Mouse (Mus musculus): ENCODE measurements around the gene Dao. TPM values are rescaled to one million over a fixed set of nuclear protein-coding genes. Genes with fewer than 3 reads are reported as not detected.
A peak's percentile ranks its signal among the peaks of the same experiment; 100 is the strongest.

Gene Dao
- polyA plus RNA-seq, 1 experiment, result 11.9 TPM

DNA sequence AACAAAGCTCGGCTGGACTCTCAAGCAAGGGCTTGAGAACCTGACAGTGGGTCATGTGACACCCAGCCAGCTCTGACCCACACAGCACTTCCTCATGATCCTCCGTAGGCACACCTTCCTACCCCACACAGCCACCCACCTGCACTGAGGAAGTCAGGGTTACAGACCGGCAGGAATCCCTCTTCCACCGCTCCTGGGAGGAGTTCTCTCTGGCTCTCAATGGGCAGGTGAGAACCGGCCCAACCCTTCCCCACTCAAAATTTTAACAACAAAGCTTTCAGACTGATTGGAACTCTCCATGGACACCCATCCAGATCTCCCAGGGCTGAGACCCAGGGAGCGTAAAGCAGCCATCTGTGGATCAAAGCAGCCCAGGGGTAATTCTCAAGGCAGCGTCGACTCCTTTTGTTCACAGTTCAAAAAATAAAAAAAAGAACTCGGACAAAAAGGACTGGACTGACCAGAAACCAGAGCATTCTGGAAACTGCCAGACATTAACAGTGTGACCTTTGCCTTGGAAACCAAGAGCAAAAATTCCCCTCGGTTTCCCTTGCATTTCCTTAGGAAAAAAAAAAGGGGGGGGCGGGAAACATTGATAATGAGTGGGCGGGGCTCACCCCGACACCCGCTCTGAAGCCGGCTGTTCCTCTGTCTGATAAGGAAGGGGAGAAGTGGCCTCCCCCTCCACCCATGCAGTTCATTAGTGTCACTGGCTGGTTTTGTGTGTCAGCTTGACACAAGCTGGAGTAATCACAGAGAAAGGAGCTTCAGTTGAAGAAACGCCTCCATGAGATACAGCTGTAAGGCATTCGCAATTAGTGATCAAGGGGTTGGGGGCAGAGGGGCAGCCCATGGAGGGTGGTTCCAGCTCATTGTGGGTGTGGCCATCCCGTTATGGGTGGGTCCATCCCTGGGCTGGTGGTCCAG lies 30.7 kb upstream of the Dao start:
- TF ChIP-seq CTCF (IDR thresholded peaks at IDR 0.05; ENCODE audit: extremely low read depth, insufficient read length, insufficient replicate concordance, low read depth, low read length), result no peak
- peak; percentile 22; the same call in 1 of the 2 replicates for TF ChIP-seq POLR2A (IDR thresholded peaks at IDR 0.05; ENCODE audit: low read depth, low read length)
- peak overlapping the region; percentile 44 for H3K4me3 ChIP-seq (ENCODE audit: low read depth, low read length)
- WGBS, result 17% methylated on average over 18 of the region's 18 CpGs

DNA sequence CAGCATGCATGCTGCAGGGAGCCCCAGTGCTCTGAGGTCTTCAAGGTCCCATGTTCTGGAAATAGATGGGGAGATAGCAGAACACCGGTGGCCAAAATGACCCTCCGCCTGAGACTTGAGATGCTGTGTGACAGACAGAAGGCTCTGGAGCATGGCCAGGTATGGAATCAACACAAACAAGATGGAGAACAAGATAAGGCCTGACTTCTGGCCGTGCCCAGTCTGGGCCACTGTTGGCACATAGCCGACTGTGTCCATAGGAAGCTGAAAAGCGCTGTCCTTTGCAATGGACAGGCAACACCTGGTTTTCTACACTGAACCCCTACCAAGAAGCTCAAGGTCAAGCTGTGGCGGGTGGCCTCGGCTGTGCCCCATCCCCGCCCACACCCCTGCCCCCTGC lies 29.7 kb upstream of the Dao start:
- H3K27ac ChIP-seq (ENCODE audit: insufficient read depth, low read depth, low read length), result no peak overlapping the region
- 70% methylated on average over 8 of the region's 8 CpGs for WGBS

More for the DNA sequence above, 30.7 kb upstream of the Dao start:
- Histone ChIP-seq H3K27me3 (ENCODE audit: control insufficient read depth, insufficient read depth, low read length) (no peaks in the 10 kb centered on the region), H3K4me1 (ENCODE audit: control insufficient read depth, insufficient read depth, insufficient read length, low read length) (peaks cover 26% of the 10 kb centered on the region), H3K36me3 (ENCODE audit: control insufficient read depth, insufficient read depth, low read length) (peaks cover 6% of the 10 kb centered on the region; the same call in 1 of the 2 replicates), H3K27ac (ENCODE audit: insufficient read depth, low read depth, low read length) (peak overlapping the region; percentile 94)

DNA sequence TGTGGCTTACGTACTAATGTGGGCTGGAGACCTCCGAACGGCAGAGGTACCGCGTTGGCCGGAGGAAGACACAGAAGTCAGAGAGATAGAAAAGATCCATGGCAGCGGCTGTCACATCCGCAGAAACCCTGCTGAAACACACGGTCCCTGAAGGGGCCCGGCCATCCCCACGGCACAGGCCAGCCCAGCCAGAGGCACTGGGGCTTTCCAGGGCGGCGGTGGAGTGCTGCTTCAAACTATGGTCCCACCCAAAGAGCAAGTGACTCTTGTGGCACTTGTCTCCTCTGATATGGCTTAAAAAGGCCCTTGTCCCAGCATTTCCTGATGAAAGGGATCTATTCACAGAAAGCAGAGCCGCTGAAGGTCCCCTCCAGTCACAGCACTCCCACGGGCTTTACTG lies 28.9 kb upstream of the Dao start:
- H3K4me1 ChIP-seq (ENCODE audit: control insufficient read depth, insufficient read depth, insufficient read length, low read length), result peaks cover 24% of the 10 kb centered on the region
- no peaks in the 10 kb centered on the region for H3K27me3 ChIP-seq (ENCODE audit: control insufficient read depth, insufficient read depth, low read length)
- H3K36me3 ChIP-seq (ENCODE audit: control insufficient read depth, insufficient read depth, low read length), result peaks cover 4% of the 10 kb centered on the region; the same call in 1 of the 2 replicates
- TF ChIP-seq CTCF (IDR thresholded peaks at IDR 0.05; ENCODE audit: extremely low read depth, insufficient read length, insufficient replicate concordance, low read depth, low read length) (no peak), POLR2A (IDR thresholded peaks at IDR 0.05; ENCODE audit: low read depth, low read length) (no peak)
- 88% methylated on average over 15 of the region's 15 CpGs for WGBS
- H3K27ac ChIP-seq (ENCODE audit: insufficient read depth, low read depth, low read length), result no peak overlapping the region; the same call in 1 of the 2 replicates
- no peak overlapping the region for H3K4me3 ChIP-seq (ENCODE audit: low read depth, low read length)

More for the DNA sequence above, 29.7 kb upstream of the Dao start:
- H3K27me3 ChIP-seq (ENCODE audit: control insufficient read depth, insufficient read depth, low read length), result no peaks in the 10 kb centered on the region
- no peak for TF ChIP-seq CTCF (IDR thresholded peaks at IDR 0.05; ENCODE audit: extremely low read depth, insufficient read length, insufficient replicate concordance, low read depth, low read length)
- H3K36me3 ChIP-seq (ENCODE audit: control insufficient read depth, insufficient read depth, low read length), result peaks cover 7% of the 10 kb centered on the region; the same call in 1 of the 2 replicates
- peaks cover 26% of the 10 kb centered on the region for H3K4me1 ChIP-seq (ENCODE audit: control insufficient read depth, insufficient read depth, insufficient read length, low read length)
- no peak overlapping the region for H3K4me3 ChIP-seq (ENCODE audit: low read depth, low read length)

DNA sequence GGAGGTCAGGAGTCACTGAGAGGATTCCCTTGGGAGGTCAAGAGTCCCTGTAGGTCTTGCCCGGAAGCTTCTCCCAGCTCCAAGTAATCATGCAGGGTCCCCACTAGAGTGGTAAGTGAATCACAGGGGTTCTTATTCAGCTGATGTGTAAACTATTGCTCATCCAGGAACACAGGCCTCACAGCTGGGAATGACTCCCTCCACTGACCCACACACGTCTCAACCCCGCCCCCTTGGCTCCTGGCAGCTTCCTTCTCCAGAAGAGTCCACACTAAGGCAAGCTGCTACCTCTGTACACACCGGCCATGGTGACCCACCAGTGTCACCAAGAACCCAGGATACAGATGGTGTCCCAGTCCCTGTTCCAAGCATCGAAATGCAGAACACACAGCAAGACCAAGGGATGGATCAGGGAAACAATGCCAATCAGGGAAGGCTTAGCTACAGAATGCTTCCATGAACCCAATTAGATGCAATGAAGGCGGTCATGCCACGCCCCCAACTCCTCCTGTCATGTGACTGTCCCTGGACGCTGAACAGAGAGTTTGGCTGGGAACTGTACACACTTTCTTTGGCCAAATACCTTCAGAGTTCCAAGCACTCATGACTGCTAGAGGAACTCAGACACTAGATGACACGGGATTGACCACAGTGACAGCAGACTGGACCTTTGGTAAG lies 27.8 kb upstream of the Dao start:
- H3K4me3 ChIP-seq (ENCODE audit: low read depth, low read length), result no peak overlapping the region
- no peaks in the 10 kb centered on the region for H3K27me3 ChIP-seq (ENCODE audit: control insufficient read depth, insufficient read depth, low read length)
- 0 out of 2 replicates have a peak, but pooled peaks cover 2% of the 10 kb centered on the region for H3K36me3 ChIP-seq (ENCODE audit: control insufficient read depth, insufficient read depth, low read length)
- peaks cover 32% of the 10 kb centered on the region for H3K4me1 ChIP-seq (ENCODE audit: control insufficient read depth, insufficient read depth, insufficient read length, low read length)
- 41% methylated on average over 9 of the region's 9 CpGs for WGBS
- peak overlapping the region; percentile 36 for H3K27ac ChIP-seq (ENCODE audit: insufficient read depth, low read depth, low read length)
- TF ChIP-seq POLR2A (IDR thresholded peaks at IDR 0.05; ENCODE audit: low read depth, low read length), result no peak
- no peak for TF ChIP-seq CTCF (IDR thresholded peaks at IDR 0.05; ENCODE audit: extremely low read depth, insufficient read length, insufficient replicate concordance, low read depth, low read length)

DNA sequence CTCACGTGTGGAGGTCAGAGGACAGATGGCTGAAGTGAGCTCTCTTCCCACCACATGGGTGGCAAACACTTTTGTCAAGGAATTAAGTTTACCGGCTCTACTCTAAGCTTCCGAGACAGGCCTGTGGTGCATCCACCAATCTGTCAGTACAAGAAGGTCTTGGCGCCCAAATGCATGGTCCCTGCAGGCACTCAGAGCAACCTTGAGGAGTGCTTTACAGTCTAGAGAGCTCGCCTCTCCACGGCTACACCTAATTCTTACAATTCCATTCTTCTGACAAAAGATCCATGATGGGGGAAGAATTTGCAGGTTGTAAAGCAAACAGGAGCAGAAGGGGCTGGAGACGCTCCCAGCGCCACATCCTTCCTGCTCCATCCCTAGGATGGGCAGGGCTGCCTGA lies 26.9 kb upstream of the Dao start:
- TF ChIP-seq CTCF (IDR thresholded peaks at IDR 0.05; ENCODE audit: extremely low read depth, insufficient read length, insufficient replicate concordance, low read depth, low read length), result no peak
- no peak for TF ChIP-seq POLR2A (IDR thresholded peaks at IDR 0.05; ENCODE audit: low read depth, low read length)
- Histone ChIP-seq H3K36me3 (ENCODE audit: control insufficient read depth, insufficient read depth, low read length) (0 out of 2 replicates have a peak, but pooled peaks cover 2% of the 10 kb centered on the region), H3K27ac (ENCODE audit: insufficient read depth, low read depth, low read length) (0 out of 2 replicates have a peak overlapping the region, but pooled peaks have one; percentile 10), H3K27me3 (ENCODE audit: control insufficient read depth, insufficient read depth, low read length) (no peaks in the 10 kb centered on the region), H3K4me1 (ENCODE audit: control insufficient read depth, insufficient read depth, insufficient read length, low read length) (peaks cover 41% of the 10 kb centered on the region), H3K4me3 (ENCODE audit: low read depth, low read length) (no peak overlapping the region)
- WGBS, result 92% methylated on average over 8 of the region's 8 CpGs

DNA sequence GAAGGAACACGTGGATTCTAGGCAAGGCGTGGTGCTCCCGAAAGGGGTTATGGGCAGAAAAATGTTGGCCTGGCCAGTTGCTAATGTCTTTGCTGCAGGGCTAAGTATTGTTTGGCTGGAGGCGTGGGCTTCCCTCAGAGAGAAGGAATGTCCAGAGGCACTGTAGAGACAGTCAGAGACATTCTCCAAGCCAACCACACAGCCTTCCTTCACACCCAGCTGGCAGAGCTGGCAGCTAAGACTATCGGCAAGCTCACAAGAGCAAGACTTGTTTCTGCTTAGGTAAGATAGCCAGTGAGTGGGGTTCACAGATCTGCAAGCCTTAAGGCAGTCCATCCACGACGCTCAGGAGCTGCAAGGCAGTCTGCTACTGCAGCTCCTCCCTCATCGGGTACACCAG lies 26.2 kb upstream of the Dao start:
- 79% methylated on average over 8 of the region's 8 CpGs for WGBS
- Histone ChIP-seq H3K27me3 (ENCODE audit: control insufficient read depth, insufficient read depth, low read length) (no peaks in the 10 kb centered on the region), H3K36me3 (ENCODE audit: control insufficient read depth, insufficient read depth, low read length) (peaks cover 2% of the 10 kb centered on the region; the same call in 1 of the 2 replicates), H3K27ac (ENCODE audit: insufficient read depth, low read depth, low read length) (no peak overlapping the region), H3K4me3 (ENCODE audit: low read depth, low read length) (no peak overlapping the region), H3K4me1 (ENCODE audit: control insufficient read depth, insufficient read depth, insufficient read length, low read length) (peaks cover 44% of the 10 kb centered on the region)
- TF ChIP-seq POLR2A (IDR thresholded peaks at IDR 0.05; ENCODE audit: low read depth, low read length) (no peak), CTCF (IDR thresholded peaks at IDR 0.05; ENCODE audit: extremely low read depth, insufficient read length, insufficient replicate concordance, low read depth, low read length) (no peak)
